Mouse (Mus musculus): ENCODE results near the gene Bet1. TPM values are rescaled to one million over a fixed set of nuclear protein-coding genes. Genes with fewer than 3 reads are reported as not detected.

Gene Bet1
- polyA plus RNA-seq (2014; fragmentation: Illumina TruSeq; extraction: RNeasy Lipid Tissue Mini Kit (QIAGEN cat#74804); ENCODE audit: low read depth, low replicate concordance), result 317 TPM

GRCm38 (mm10) chr6:4086663-4087454 lies at the start of gene Bet1:
Bet1 (minus strand) TSS chr6:4086972.

Other genes with a start within 250 kb of the Bet1 start
- gene Tfpi2, start 98.1 kb downstream of the Bet1 start, polyA plus RNA-seq (2014; fragmentation: Illumina TruSeq; extraction: RNeasy Lipid Tissue Mini Kit (QIAGEN cat#74804); ENCODE audit: low read depth, low replicate concordance), result 8.9 TPM
- not detected for gene Gngt1, start 93.2 kb downstream of the Bet1 start, polyA plus RNA-seq (2014; fragmentation: Illumina TruSeq; extraction: RNeasy Lipid Tissue Mini Kit (QIAGEN cat#74804); ENCODE audit: low read depth, low replicate concordance)
- 91.3 TPM for gene Gng11, start 83.1 kb downstream of the Bet1 start, polyA plus RNA-seq (2014; fragmentation: Illumina TruSeq; extraction: RNeasy Lipid Tissue Mini Kit (QIAGEN cat#74804); ENCODE audit: low read depth, low replicate concordance)